Mouse (Mus musculus) cerebellum, adult 2 months (tissue): Measurements from ENCODE around the gene Bcap31. TPM values are rescaled to one million over a fixed set of nuclear protein-coding genes. Genes with fewer than 3 reads are reported as not detected.
A peak's percentile ranks its signal among the peaks of the same experiment; 100 is the strongest.

ENCODE experiments used
- DNase-seq, 2 experiments: peaks; one replicate each; pipeline ENCODE4 v3.0.0; 2021
- H3K27ac ChIP-seq: fragments of 200-500 bp; 2 replicates; pipeline ENCODE4 v1.5.1; 2012; ENCODE audit warnings: low read length, control low read depth, inconsistent platforms; ENCODE audit not compliant: insufficient read depth
- H3K27me3 ChIP-seq: fragments of 200-500 bp; 2 replicates; pipeline ENCODE4 v1.6.1; 2012; ENCODE audit warnings: inconsistent platforms, mild to moderate bottlenecking, low read length, moderate library complexity; ENCODE audit not compliant: control insufficient read depth, insufficient read depth
- H3K4me1 ChIP-seq: fragments of 200-500 bp; 2 replicates; pipeline ENCODE4 v1.6.1; 2011; ENCODE audit warnings: low read length; ENCODE audit not compliant: control insufficient read depth, insufficient read depth
- H3K4me3 ChIP-seq: fragments of 200-500 bp; replicated peaks from 2 replicates; pipeline ENCODE3; 2011; ENCODE audit warnings: mild to moderate bottlenecking, low read depth, low read length, control low read depth; ENCODE audit not compliant: insufficient read depth
- CTCF ChIP-seq: fragments of 200-500 bp; IDR thresholded peaks from 2 replicates; pipeline ENCODE4 v1.5.1; 2011; ENCODE audit warnings: low read depth, mild to moderate bottlenecking, control low read depth, low read length, moderate library complexity, borderline replicate concordance; ENCODE audit not compliant: insufficient read depth
- POLR2A ChIP-seq: fragments of 200-500 bp; IDR thresholded peaks from 2 replicates; pipeline ENCODE4 v1.6.1; 2011; ENCODE audit warnings: low read length, control low read depth, borderline replicate concordance; ENCODE audit not compliant: insufficient read depth
- WGBS: fragments of 180-500 bp; shearing (Covaris S2); methylation state at CpG from one replicate; pipeline ENCODE4 v1.1.7; 2018; 5-methylcytosine and 5-hydroxymethylcytosine counted together
- polyA plus RNA-seq: library from polyadenylated mRNA; depleted of rRNA; stranded (reverse); fragments of >200 nt; gene quantifications from 2 replicates; pipeline ENCODE4 v1.2.3, GENCODE M21; 2012

Bcap31 gene
- polyA plus RNA-seq, 1 experiment, result 127 TPM

- peak in 1 of 2 experiments; percentile 30 for DNase-seq
- H3K4me1 ChIP-seq, result peaks cover 18% of the 10 kb centered on the region
- H3K27me3 ChIP-seq, result no peaks in the 10 kb centered on the region
- 33% methylated on average over 13 of the region's 13 CpGs for WGBS
- peak overlapping the region; percentile 68; the same call in 1 of the 2 replicates for H3K27ac ChIP-seq
- peak overlapping the region; percentile 58 for H3K4me3 ChIP-seq
- TF ChIP-seq CTCF (no peak), POLR2A (no peak)
These were observed 56.9 kb downstream of the Bcap31 start for GRCm38 (mm10) chrX:73658936-73659574.

- 54% methylated on average over 7 of the region's 7 CpGs for WGBS
These were observed 57.6 kb downstream of the Bcap31 start for GRCm38 (mm10) chrX:73658391-73658790.

GRCm38 (mm10) chrX:73655529-73655928 is 60.4 kb downstream of the Bcap31 start:
- Histone ChIP-seq H3K4me1 (peaks cover 14% of the 10 kb centered on the region), H3K4me3 (no peak overlapping the region), H3K27me3 (no peaks in the 10 kb centered on the region), H3K27ac (no peak overlapping the region)
- DNase-seq, result no peak
- TF ChIP-seq CTCF, result no peak
- TF ChIP-seq POLR2A, result no peak
- 72% methylated on average over 3 of the region's 3 CpGs for WGBS

More at GRCm38 (mm10) chrX:73658391-73658790, 57.6 kb downstream of the Bcap31 start:
- TF ChIP-seq CTCF (no peak), POLR2A (no peak)
- H3K4me3 ChIP-seq, result no peak overlapping the region
- peak overlapping the region; percentile 23; the same call in 1 of the 2 replicates for H3K27ac ChIP-seq
- H3K27me3 ChIP-seq, result no peaks in the 10 kb centered on the region
- DNase-seq, result no peak
- peaks cover 18% of the 10 kb centered on the region for H3K4me1 ChIP-seq

DNA sequence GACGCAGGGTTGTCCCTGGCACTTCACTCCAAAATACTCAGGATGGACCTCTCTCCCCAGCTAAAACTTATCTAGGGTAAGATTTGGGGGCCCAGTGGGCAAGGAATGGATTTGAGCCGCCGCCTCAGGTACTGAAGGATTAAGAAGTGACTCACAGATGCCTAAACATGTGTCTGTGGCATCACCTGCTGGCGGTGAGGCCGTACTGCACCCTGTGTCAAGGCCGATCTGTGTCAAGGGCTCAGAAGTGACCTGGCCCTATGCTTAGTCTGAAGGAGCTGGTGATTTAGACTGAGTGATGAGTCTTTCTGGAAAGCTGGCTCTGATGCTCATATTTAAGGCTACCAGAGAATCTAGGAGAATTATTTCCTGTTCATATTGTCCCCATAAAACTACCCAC is 61.8 kb downstream of the Bcap31 start:
- Histone ChIP-seq H3K4me3 (no peak overlapping the region), H3K4me1 (peaks cover 7% of the 10 kb centered on the region), H3K27ac (no peak overlapping the region), H3K27me3 (no peaks in the 10 kb centered on the region)
- TF ChIP-seq CTCF (peak; percentile 95), POLR2A (no peak)
- 10% methylated on average over 6 of the region's 6 CpGs for WGBS
- DNase-seq, result peak; percentile 63 to 75

- no peak overlapping the region for H3K27ac ChIP-seq
- H3K4me1 ChIP-seq, result no peaks in the 10 kb centered on the region; the same call in none of the 2 replicates
- H3K27me3 ChIP-seq, result no peaks in the 10 kb centered on the region
- DNase-seq, result no peak
- 92% methylated on average over 6 of the region's 6 CpGs for WGBS
- no peak for TF ChIP-seq POLR2A
- H3K4me3 ChIP-seq, result no peak overlapping the region
These were observed 62.6 kb downstream of the Bcap31 start for GRCm38 (mm10) chrX:73653392-73653791.

GRCm38 (mm10) chrX:73650869-73651268 is 65.1 kb downstream of the Bcap31 start:
- H3K27me3 ChIP-seq, result no peaks in the 10 kb centered on the region
- no peak for TF ChIP-seq POLR2A
- no peak for TF ChIP-seq CTCF
- WGBS, result 88% methylated on average over 3 of the region's 3 CpGs
- no peak for DNase-seq
- no peaks in the 10 kb centered on the region; the same call in 1 of the 2 replicates for H3K4me1 ChIP-seq
- H3K27ac ChIP-seq, result no peak overlapping the region
- H3K4me3 ChIP-seq, result no peak overlapping the region

- 42% methylated on average over 4 of the region's 4 CpGs for WGBS
- H3K27ac ChIP-seq, result no peak overlapping the region
- H3K4me3 ChIP-seq, result no peak overlapping the region
- H3K4me1 ChIP-seq, result no peaks in the 10 kb centered on the region
- H3K27me3 ChIP-seq, result no peaks in the 10 kb centered on the region
- TF ChIP-seq POLR2A (no peak), CTCF (no peak)
- DNase-seq, result no peak
These were observed 70.9 kb downstream of the Bcap31 start for GRCm38 (mm10) chrX:73645121-73645520.

DNA sequence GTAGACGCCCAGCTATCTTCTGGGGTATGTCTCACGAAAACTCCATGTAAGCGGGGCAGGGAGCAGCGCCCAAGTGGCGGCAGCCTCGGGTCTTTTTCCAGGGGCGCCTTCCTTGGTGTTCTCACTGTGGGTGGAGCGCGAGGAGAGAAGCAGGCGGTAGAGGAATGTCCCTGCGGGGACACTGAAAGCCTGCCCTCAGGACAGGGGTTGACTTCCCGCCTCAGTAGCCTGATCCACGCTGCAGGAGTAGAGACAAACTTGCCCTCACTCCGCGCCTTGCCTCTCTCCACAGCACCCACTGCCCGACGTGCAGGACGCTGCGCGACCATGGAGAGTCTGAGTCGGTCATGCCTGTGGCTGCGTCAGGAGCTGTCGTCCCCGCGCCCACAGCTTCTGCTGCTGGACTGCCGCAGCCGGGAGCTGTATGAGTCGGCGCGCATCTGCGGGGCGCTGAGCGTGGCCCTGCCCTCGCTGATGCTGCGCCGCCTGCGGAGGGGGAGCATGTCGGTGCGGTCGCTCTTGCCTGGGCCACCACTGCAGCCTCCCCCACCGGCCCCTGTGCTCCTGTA is 76.0 kb downstream of the Bcap31 start:
- H3K27me3 ChIP-seq, result no peaks in the 10 kb centered on the region
- no peak overlapping the region for H3K4me3 ChIP-seq
- no peak overlapping the region for H3K27ac ChIP-seq
- H3K4me1 ChIP-seq, result 0 out of 2 replicates have a peak, but pooled peaks cover 3% of the 10 kb centered on the region
- TF ChIP-seq POLR2A (no peak), CTCF (no peak)
- 16% methylated on average over 41 of the region's 41 CpGs for WGBS
- DNase-seq, result no peak
